Mouse (Mus musculus) T-helper 2 cell (primary cell): ENCODE data around the gene Tm2d1.

Experiments
- in situ Hi-C: fragments of 300-600 bp; cut with MboI, MseI; formaldehyde crosslinking; loops from one replicate; pipeline ENCODE4 v1.15.1; 2025; ENCODE audit warnings: high pct_unique_total_duplicates

The Tm2d1 gene

GRCm38 (mm10) chr4:98322223-98322622, 60.9 kb downstream of the Tm2d1 start:
- in situ Hi-C loops = no loop called here

GRCm38 (mm10) chr4:98321371-98322111, 61.6 kb downstream of the Tm2d1 start:
- in situ Hi-C loops = no loop called here

GRCm38 (mm10) chr4:98318769-98319168, 64.3 kb downstream of the Tm2d1 start:
- in situ Hi-C loops = no loop called here

- in situ Hi-C loops = no loop called here
Observed at GRCm38 (mm10) chr4:98317149-98317548, 66.0 kb downstream of the Tm2d1 start.
